Mouse (Mus musculus): ENCODE measurements at regions not wholly inside any gene's neighbourhood (a gene's known extent, or its start where the extent isn't known, plus 50 kb on each side); places are given as distances from the start of the nearest gene placed in this dataset.
A peak's percentile ranks its signal among the peaks of the same experiment; 100 is the strongest.

GRCm38 (mm10) chr11:114270358-114271072 is 203.7 kb upstream of the Sdk2 start:
- no peak for DNase-seq (ENCODE audit: inconsistent ontology term)

GRCm38 (mm10) chr11:114261959-114262358 is 195.1 kb upstream of the Sdk2 start:
- DNase-seq (ENCODE audit: inconsistent ontology term): no peak

GRCm38 (mm10) chr11:114258218-114258617 is 191.4 kb upstream of the Sdk2 start:
- no peak for DNase-seq (ENCODE audit: inconsistent ontology term)

GRCm38 (mm10) chr11:114257756-114258155 is 190.9 kb upstream of the Sdk2 start:
- DNase-seq (ENCODE audit: inconsistent ontology term): no peak

GRCm38 (mm10) chr11:114257061-114257460 is 190.2 kb upstream of the Sdk2 start:
- DNase-seq (ENCODE audit: inconsistent ontology term): no peak

- no peak for DNase-seq (ENCODE audit: inconsistent ontology term)
Observed at GRCm38 (mm10) chr11:114254344-114254743, 187.5 kb upstream of the Sdk2 start.

- DNase-seq (ENCODE audit: inconsistent ontology term): no peak
Observed at GRCm38 (mm10) chr11:114251614-114252013, 184.8 kb upstream of the Sdk2 start.

GRCm38 (mm10) chr11:114249215-114249614 is 182.4 kb upstream of the Sdk2 start:
- no peak for DNase-seq (ENCODE audit: inconsistent ontology term)

GRCm38 (mm10) chr11:114248261-114248898 is 181.5 kb upstream of the Sdk2 start:
- no peak for DNase-seq (ENCODE audit: inconsistent ontology term)

GRCm38 (mm10) chr11:114239311-114239803 is 172.5 kb upstream of the Sdk2 start:
- DNase-seq (ENCODE audit: inconsistent ontology term): peak; percentile 24

- DNase-seq (ENCODE audit: inconsistent ontology term): no peak
Observed at GRCm38 (mm10) chr11:114238801-114239200, 172.0 kb upstream of the Sdk2 start.

GRCm38 (mm10) chr11:114238316-114238715 is 171.5 kb upstream of the Sdk2 start:
- DNase-seq (ENCODE audit: inconsistent ontology term): no peak

GRCm38 (mm10) chr11:114234542-114234910 is 167.7 kb upstream of the Sdk2 start:
- no peak for DNase-seq (ENCODE audit: inconsistent ontology term)

- DNase-seq (ENCODE audit: inconsistent ontology term): no peak
Observed at GRCm38 (mm10) chr11:114233636-114234541, 167.0 kb upstream of the Sdk2 start.

- no peak for DNase-seq (ENCODE audit: inconsistent ontology term)
Observed at GRCm38 (mm10) chr11:114231841-114232240, 165.0 kb upstream of the Sdk2 start.

- no peak for DNase-seq (ENCODE audit: inconsistent ontology term)
Observed at GRCm38 (mm10) chr11:114229763-114230162, 162.9 kb upstream of the Sdk2 start.

GRCm38 (mm10) chr11:114229196-114229595 is 162.3 kb upstream of the Sdk2 start:
- no peak for DNase-seq (ENCODE audit: inconsistent ontology term)

GRCm38 (mm10) chr11:114226553-114226952 is 159.7 kb upstream of the Sdk2 start:
- DNase-seq (ENCODE audit: inconsistent ontology term): no peak

- no peak for DNase-seq (ENCODE audit: inconsistent ontology term)
Observed at GRCm38 (mm10) chr11:114224706-114225105, 157.9 kb upstream of the Sdk2 start.

- no peak for DNase-seq (ENCODE audit: inconsistent ontology term)
Observed at GRCm38 (mm10) chr11:114223061-114223460, 156.2 kb upstream of the Sdk2 start.

GRCm38 (mm10) chr11:114220466-114220865 is 153.6 kb upstream of the Sdk2 start:
- no peak for DNase-seq (ENCODE audit: inconsistent ontology term)

Measured in Muller cell, postnatal 12 days (primary cell).